Mouse (Mus musculus): ENCODE results near the gene Nfatc3. TPM values are rescaled to one million over a fixed set of nuclear protein-coding genes. Genes with fewer than 3 reads are reported as not detected.

Gene Nfatc3
- total and polyA plus RNA-seq, 3 experiments: 29.0 to 96.3 (median 37.8) TPM

- H3K4me1 ChIP-seq (ENCODE audit: control insufficient read depth in 1 of 2, insufficient read depth in 2 of 2): no peaks in the 10 kb centered on the region
- TF ChIP-seq MEF2A (IDR thresholded peaks at IDR 0.05; ENCODE audit: borderline replicate concordance, low read depth, low read length) (no peak), SIN3A (IDR thresholded peaks at IDR 0.05; ENCODE audit: low read length) (no peak)
- H3K9me3 ChIP-seq (replicated peaks; ENCODE audit: low read length): peaks cover 9% of the 10 kb centered on the region
- no peak overlapping the region for H3K4me2 ChIP-seq (ENCODE audit: insufficient read depth, low read depth, poor library complexity, severe bottlenecking)
- H3K79me2 ChIP-seq (replicated peaks; ENCODE audit: control insufficient read depth, extremely low read depth, insufficient read depth, poor library complexity, severe bottlenecking): no peaks in the 10 kb centered on the region
- in situ Hi-C loops (cut with MboI; ENCODE audit: low pct_ligation_motif_present, low pct_unique_long_range_greater_than_20kb, low sequenced_read_pairs): no loop called here
- peaks cover 51 to 83% of the 10 kb centered on the region in 2 experiments for H3K36me3 ChIP-seq (replicated peaks in 1 of 2; ENCODE audit: control insufficient read depth in 1 of 2, insufficient read depth in 1 of 2, low read length in 1 of 2)
- H3K27me3 ChIP-seq (replicated peaks): no peaks in the 10 kb centered on the region
- no peak overlapping the region for H3K9ac ChIP-seq (ENCODE audit: insufficient read depth, low read depth)
- dilution Hi-C loops (cut with MboI; ENCODE audit: extremely low pct_ligation_motif_present, extremely low pct_unique_long_range_greater_than_20kb, low sequenced_read_pairs): no loop called here
- no peak overlapping the region for H3K4me3 ChIP-seq (replicated peaks in 1 of 3; ENCODE audit: low read depth in 2 of 3, low read length in 2 of 3, poor library complexity in 1 of 3)
- DNase-seq (ENCODE audit: extremely low read depth): no peak
- H3K27ac ChIP-seq (ENCODE audit: insufficient read depth, low read depth): no peak overlapping the region
These were observed 73.7 kb downstream of the Nfatc3 start for GRCm38 (mm10) chr8:106132356-106132755.

GRCm38 (mm10) chr8:106133526-106133925, 74.9 kb downstream of the Nfatc3 start:
- Histone ChIP-seq H3K9ac (ENCODE audit: insufficient read depth, low read depth) (no peak overlapping the region), H3K4me3 (replicated peaks in 1 of 3; ENCODE audit: low read depth in 2 of 3, low read length in 2 of 3, poor library complexity in 1 of 3) (no peak overlapping the region), H3K4me1 (ENCODE audit: control insufficient read depth in 1 of 2, insufficient read depth in 2 of 2) (no peaks in the 10 kb centered on the region), H3K27me3 (replicated peaks) (no peaks in the 10 kb centered on the region), H3K79me2 (replicated peaks; ENCODE audit: control insufficient read depth, extremely low read depth, insufficient read depth, poor library complexity, severe bottlenecking) (no peaks in the 10 kb centered on the region), H3K27ac (ENCODE audit: insufficient read depth, low read depth) (no peak overlapping the region), H3K9me3 (replicated peaks; ENCODE audit: low read length) (peaks cover 9% of the 10 kb centered on the region), H3K36me3 (replicated peaks in 1 of 2; ENCODE audit: control insufficient read depth in 1 of 2, insufficient read depth in 1 of 2, low read length in 1 of 2) (peaks cover 44 to 72% of the 10 kb centered on the region in 2 experiments), H3K4me2 (ENCODE audit: insufficient read depth, low read depth, poor library complexity, severe bottlenecking) (no peak overlapping the region)
- dilution Hi-C loops (cut with MboI; ENCODE audit: extremely low pct_ligation_motif_present, extremely low pct_unique_long_range_greater_than_20kb, low sequenced_read_pairs) (no loop called here), in situ Hi-C loops (cut with MboI; ENCODE audit: low pct_ligation_motif_present, low pct_unique_long_range_greater_than_20kb, low sequenced_read_pairs) (no loop called here)
- TF ChIP-seq UBTF (IDR thresholded peaks at IDR 0.05; ENCODE audit: low read depth, low read length) (no peak), PAX5 (IDR thresholded peaks at IDR 0.05; ENCODE audit: low read length) (no peak), JUN (IDR thresholded peaks at IDR 0.05; ENCODE audit: insufficient read depth, low read depth, low read length) (no peak), RAD21 (IDR thresholded peaks at IDR 0.05; ENCODE audit: low read depth, low read length) (no peak)
- DNase-seq (ENCODE audit: extremely low read depth): no peak

GRCm38 (mm10) chr8:106133946-106134345, 75.3 kb downstream of the Nfatc3 start:
- Histone ChIP-seq H3K4me3 (replicated peaks in 1 of 3; ENCODE audit: low read depth in 2 of 3, low read length in 2 of 3, poor library complexity in 1 of 3) (no peak overlapping the region), H3K79me2 (replicated peaks; ENCODE audit: control insufficient read depth, extremely low read depth, insufficient read depth, poor library complexity, severe bottlenecking) (no peaks in the 10 kb centered on the region), H3K4me2 (ENCODE audit: insufficient read depth, low read depth, poor library complexity, severe bottlenecking) (no peak overlapping the region), H3K4me1 (ENCODE audit: control insufficient read depth in 1 of 2, insufficient read depth in 2 of 2) (no peaks in the 10 kb centered on the region), H3K27ac (ENCODE audit: insufficient read depth, low read depth) (no peak overlapping the region), H3K27me3 (replicated peaks) (no peaks in the 10 kb centered on the region), H3K36me3 (replicated peaks in 1 of 2; ENCODE audit: control insufficient read depth in 1 of 2, insufficient read depth in 1 of 2, low read length in 1 of 2) (peaks cover 39 to 68% of the 10 kb centered on the region in 2 experiments), H3K9ac (ENCODE audit: insufficient read depth, low read depth) (no peak overlapping the region), H3K9me3 (replicated peaks; ENCODE audit: low read length) (peaks cover 9% of the 10 kb centered on the region)
- dilution Hi-C loops (cut with MboI; ENCODE audit: extremely low pct_ligation_motif_present, extremely low pct_unique_long_range_greater_than_20kb, low sequenced_read_pairs) (no loop called here), in situ Hi-C loops (cut with MboI; ENCODE audit: low pct_ligation_motif_present, low pct_unique_long_range_greater_than_20kb, low sequenced_read_pairs) (no loop called here)
- TF ChIP-seq ZC3H11A (IDR thresholded peaks at IDR 0.05; ENCODE audit: low read depth, low read length) (no peak), JUN (IDR thresholded peaks at IDR 0.05; ENCODE audit: insufficient read depth, low read depth, low read length) (no peak), NELFE (IDR thresholded peaks at IDR 0.05; ENCODE audit: low read depth, low read length) (no peak), CTCF (conservative IDR thresholded peaks at IDR 0.05 in 1 of 2, IDR thresholded peaks at IDR 0.05 in 1 of 2; ENCODE audit: low read depth in 2 of 2, low read length in 2 of 2) (no peak), JUND (conservative IDR thresholded peaks at IDR 0.05; ENCODE audit: low read depth, low read length) (no peak), USF2 (conservative IDR thresholded peaks at IDR 0.05; ENCODE audit: low read depth, low read length) (no peak), RCOR1 (conservative IDR thresholded peaks at IDR 0.05; ENCODE audit: low read depth, low read length) (no peak)
- no peak for DNase-seq (ENCODE audit: extremely low read depth)
